Mouse (Mus musculus) bone marrow, adult 2 months (tissue): Measurements from ENCODE around the gene Bcl11a. TPM values are rescaled to one million over a fixed set of nuclear protein-coding genes. Genes with fewer than 3 reads are reported as not detected.
A peak's percentile ranks its signal among the peaks of the same experiment; 100 is the strongest.

Source experiments
- H3K27ac ChIP-seq: fragments of 200-500 bp; 2 replicates; pipeline ENCODE4 v1.5.1; 2012; ENCODE audit warnings: low read depth, mild to moderate bottlenecking, control low read depth, inconsistent platforms, low read length; ENCODE audit not compliant: control insufficient read depth, poor library complexity, insufficient read depth
- H3K4me1 ChIP-seq: fragments of 200-500 bp; 2 replicates; pipeline ENCODE4 v1.6.1; 2011; ENCODE audit warnings: low read length; ENCODE audit not compliant: control insufficient read depth, insufficient read depth
- H3K4me3 ChIP-seq: fragments of 200-500 bp; replicated peaks from 2 replicates; pipeline ENCODE3; 2011; ENCODE audit warnings: mild to moderate bottlenecking, low read depth, low read length, control low read depth; ENCODE audit not compliant: control insufficient read depth
- CTCF ChIP-seq: fragments of 200-500 bp; IDR thresholded peaks from 2 replicates; pipeline ENCODE4 v1.5.1; 2011; ENCODE audit warnings: low read length, control low read depth; ENCODE audit not compliant: control insufficient read depth, insufficient read depth
- POLR2A ChIP-seq: fragments of 200-500 bp; IDR thresholded peaks from 2 replicates; pipeline ENCODE4 v1.6.1; 2011; ENCODE audit warnings: low read depth, mild to moderate bottlenecking, control low read depth, low read length, borderline replicate concordance; ENCODE audit not compliant: control insufficient read depth
- WGBS: fragments of 180-500 bp; shearing (Covaris S2); methylation state at CpG from one replicate; pipeline ENCODE4 v1.1.7; 2018; 5-methylcytosine and 5-hydroxymethylcytosine counted together
- polyA plus RNA-seq: library from polyadenylated mRNA; stranded (reverse); fragments of >200 nt; gene quantifications from 2 replicates; pipeline ENCODE4 v1.2.4, GENCODE M21; 2011; ENCODE audit warnings: low replicate concordance; ENCODE audit not compliant: missing spikeins, insufficient read depth, insufficient read length

Bcl11a gene
- polyA plus RNA-seq, 1 experiment: 23.5 TPM

- no peak for TF ChIP-seq POLR2A
- no peak for TF ChIP-seq CTCF
- 64% methylated on average over 4 of the region's 4 CpGs for WGBS
Observed at GRCm38 (mm10) chr11:24196460-24197190, 118.8 kb downstream of the Bcl11a start.

GRCm38 (mm10) chr11:24197424-24197823, 119.6 kb downstream of the Bcl11a start:
- 76% methylated on average over 1 of the region's 1 CpGs for WGBS
- TF ChIP-seq CTCF (no peak), POLR2A (no peak)
- H3K4me3 ChIP-seq: no peak overlapping the region
- H3K27ac ChIP-seq: no peak overlapping the region
- peaks cover 4% of the 10 kb centered on the region; the same call in 1 of the 2 replicates for H3K4me1 ChIP-seq

More at GRCm38 (mm10) chr11:24196460-24197190, 118.8 kb downstream of the Bcl11a start:
- no peak overlapping the region for H3K27ac ChIP-seq
- H3K4me3 ChIP-seq: no peak overlapping the region
- peaks cover 4% of the 10 kb centered on the region; the same call in 1 of the 2 replicates for H3K4me1 ChIP-seq

- peaks cover 4% of the 10 kb centered on the region; the same call in 1 of the 2 replicates for H3K4me1 ChIP-seq
- 47% methylated on average over 3 of the region's 3 CpGs for WGBS
- no peak for TF ChIP-seq CTCF
- no peak for TF ChIP-seq POLR2A
Observed at GRCm38 (mm10) chr11:24199560-24199959, 121.7 kb downstream of the Bcl11a start.

GRCm38 (mm10) chr11:24200310-24200709, 122.5 kb downstream of the Bcl11a start:
- 6% methylated on average over 5 of the region's 5 CpGs for WGBS
- Histone ChIP-seq H3K27ac (peak overlapping the region; percentile 38), H3K4me3 (no peak overlapping the region), H3K4me1 (peaks cover 4% of the 10 kb centered on the region; the same call in 1 of the 2 replicates)
- no peak for TF ChIP-seq CTCF
- TF ChIP-seq POLR2A: no peak

More at GRCm38 (mm10) chr11:24199560-24199959, 121.7 kb downstream of the Bcl11a start:
- no peak overlapping the region for H3K4me3 ChIP-seq
- no peak overlapping the region for H3K27ac ChIP-seq

GRCm38 (mm10) chr11:24201223-24201622, 123.4 kb downstream of the Bcl11a start:
- H3K27ac ChIP-seq: no peak overlapping the region

GRCm38 (mm10) chr11:24202641-24203361, 124.9 kb downstream of the Bcl11a start:
- TF ChIP-seq POLR2A (no peak), CTCF (no peak)
- no peak overlapping the region for H3K27ac ChIP-seq
- peaks cover 4% of the 10 kb centered on the region; the same call in 1 of the 2 replicates for H3K4me1 ChIP-seq
- 58% methylated on average over 7 of the region's 7 CpGs for WGBS
- H3K4me3 ChIP-seq: no peak overlapping the region

More at GRCm38 (mm10) chr11:24201223-24201622, 123.4 kb downstream of the Bcl11a start:
- H3K4me3 ChIP-seq: no peak overlapping the region
- no peak for TF ChIP-seq POLR2A
- TF ChIP-seq CTCF: no peak
- peaks cover 4% of the 10 kb centered on the region; the same call in 1 of the 2 replicates for H3K4me1 ChIP-seq
- 67% methylated on average over 4 of the region's 4 CpGs for WGBS

- Histone ChIP-seq H3K4me3 (no peak overlapping the region), H3K4me1 (peaks cover 4% of the 10 kb centered on the region; the same call in 1 of the 2 replicates), H3K27ac (no peak overlapping the region)
- 74% methylated on average over 1 of the region's 1 CpGs for WGBS
- TF ChIP-seq CTCF (no peak), POLR2A (no peak)
Observed at GRCm38 (mm10) chr11:24203489-24203888, 125.6 kb downstream of the Bcl11a start.

- TF ChIP-seq POLR2A: no peak
- TF ChIP-seq CTCF: no peak
- Histone ChIP-seq H3K4me1 (no peaks in the 10 kb centered on the region), H3K27ac (no peak overlapping the region), H3K4me3 (no peak overlapping the region)
- WGBS: 83% methylated on average over 6 of the region's 6 CpGs
Observed at GRCm38 (mm10) chr11:24208951-24209351, 131.1 kb downstream of the Bcl11a start.
